Mouse (Mus musculus) cerebellum, adult 8-10 months (tissue): Measurements from ENCODE around the gene Prdm5.

Experiments used
- DNase-seq: peaks from one replicate; pipeline ENCODE4 v3.0.0; 2022

The Prdm5 gene

DNA sequence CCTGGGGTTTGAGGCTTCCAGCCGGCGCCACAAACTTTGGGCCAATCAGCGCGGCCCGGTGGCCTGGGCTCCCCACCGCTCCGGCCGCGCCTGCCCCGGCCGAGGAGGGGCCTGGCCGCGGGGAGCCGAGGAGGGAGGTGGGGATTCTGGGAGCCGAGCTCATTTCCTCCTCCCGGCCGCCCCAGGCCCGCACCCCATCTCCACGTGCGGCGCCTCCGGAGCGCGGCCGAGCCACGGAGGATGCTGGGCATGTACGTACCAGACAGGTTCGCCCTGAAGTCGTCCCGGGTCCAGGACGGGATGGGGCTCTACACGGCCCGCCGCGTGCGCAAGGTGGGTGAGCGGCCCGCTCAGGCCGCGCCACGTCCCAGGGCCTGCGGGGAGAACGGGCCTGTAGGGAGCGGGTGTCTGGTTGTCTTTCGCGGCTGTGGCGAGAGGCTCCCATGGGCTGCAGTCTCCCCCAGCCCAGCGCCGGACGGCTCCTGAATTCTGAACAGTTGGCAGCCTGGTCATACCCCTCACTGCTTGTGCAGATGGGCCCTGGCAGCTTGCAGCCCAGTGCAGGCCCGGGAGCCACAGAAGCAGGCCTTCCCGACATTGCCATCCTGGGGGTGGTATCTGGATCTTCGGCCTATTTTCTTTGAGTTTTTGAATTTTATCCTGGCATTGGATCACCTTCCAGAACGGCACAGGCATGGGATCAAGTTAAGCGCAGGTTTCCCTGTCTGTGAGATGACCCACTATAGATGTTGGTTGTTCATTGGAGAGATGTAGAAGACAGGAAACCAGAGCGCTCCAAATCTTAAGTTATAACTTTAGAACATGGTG, at the start of gene Prdm5:
Gene Prdm5, plus strand, starts transcription at position 128 of the 828 bp plus-strand sequence.
- peak; percentile 51 for DNase-seq

DNA sequence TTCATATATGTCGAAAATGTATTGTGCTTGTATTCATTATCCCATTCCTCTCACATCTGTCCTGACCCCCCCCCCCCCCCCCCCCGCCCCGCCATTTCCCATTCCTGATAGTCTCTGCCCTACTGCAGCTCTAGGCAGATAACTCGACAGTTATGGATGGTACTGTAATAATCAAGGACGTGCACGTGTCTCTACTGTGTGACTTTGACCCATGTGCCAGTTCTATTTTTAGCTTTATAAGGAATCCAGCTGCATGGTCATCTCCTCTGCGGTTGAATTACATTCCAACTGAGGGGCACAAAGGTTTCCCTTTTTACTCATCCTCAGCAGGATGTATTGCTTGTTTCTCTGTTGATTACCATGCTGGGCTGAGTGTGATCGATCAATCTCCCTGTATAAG, 39.3 kb upstream of the Prdm5 start:
- no peak for DNase-seq

DNA sequence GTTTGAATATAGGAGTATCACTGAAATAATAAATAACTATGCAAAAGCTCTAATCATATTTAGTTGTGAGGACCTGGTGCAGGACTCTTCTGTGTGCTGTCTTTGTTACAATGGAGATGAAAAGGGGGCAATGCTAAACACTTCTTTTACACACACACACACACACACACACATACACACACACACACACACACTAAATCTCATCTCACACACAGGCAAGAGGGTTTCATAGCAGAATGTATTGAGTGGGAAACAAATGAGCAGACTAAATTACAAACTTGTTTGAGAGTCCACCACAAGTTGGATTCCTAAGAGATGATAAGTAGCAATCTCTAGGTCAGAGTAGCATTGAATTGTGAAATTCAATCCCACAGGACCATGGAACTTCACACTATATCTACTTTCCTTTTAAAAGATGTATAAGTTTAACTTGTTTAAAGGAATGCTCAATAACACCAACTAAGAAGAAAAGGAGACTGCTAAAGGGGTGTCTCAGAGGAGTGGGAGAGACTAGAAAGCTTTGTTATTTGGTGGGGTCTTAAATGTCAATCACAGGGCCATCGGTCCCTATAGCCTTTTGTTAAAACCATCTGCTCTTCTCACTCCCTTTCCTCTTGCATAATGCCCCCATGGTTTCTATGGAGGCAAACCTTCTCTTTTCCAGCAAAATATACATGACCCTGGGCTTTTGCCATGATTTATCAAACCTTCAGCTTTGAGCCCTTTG, 35.5 kb upstream of the Prdm5 start:
- DNase-seq: no peak

DNA sequence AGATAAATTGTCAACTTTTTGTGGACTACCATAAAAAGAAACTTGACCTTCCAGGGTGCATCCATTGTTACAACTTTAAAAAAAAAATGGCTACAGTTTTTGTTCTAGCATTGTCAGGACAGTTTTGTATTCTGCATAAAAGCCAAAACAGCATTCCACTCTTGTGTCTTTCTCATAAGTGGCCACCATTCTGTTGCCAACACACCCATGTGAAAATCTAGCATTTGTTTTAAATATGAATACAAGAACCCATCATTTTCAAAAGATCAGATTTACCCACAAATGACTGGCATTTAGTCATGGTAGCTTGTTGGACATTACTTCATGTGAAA, 35.0 kb upstream of the Prdm5 start:
- no peak for DNase-seq

DNA sequence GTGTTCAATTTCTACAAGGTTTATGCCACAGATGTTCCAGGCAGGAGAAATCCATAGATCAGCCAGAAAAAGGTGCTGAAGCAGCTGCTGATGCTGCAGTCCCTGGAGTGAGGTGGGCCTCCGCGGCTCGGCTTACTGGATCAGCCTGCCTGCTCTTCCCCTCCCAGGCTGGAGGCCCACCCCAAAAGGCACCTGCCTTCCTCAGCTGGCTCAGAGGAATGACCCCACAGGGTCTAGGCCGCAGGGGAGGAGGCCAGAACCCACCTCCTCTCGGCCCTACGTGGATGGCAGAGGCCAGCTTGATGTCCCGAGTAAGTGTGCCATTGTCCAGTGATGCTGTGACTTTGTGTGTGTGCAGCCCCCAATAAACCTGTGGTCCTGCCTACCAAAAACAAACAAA, 20.6 kb upstream of the Prdm5 start:
- no peak for DNase-seq

DNA sequence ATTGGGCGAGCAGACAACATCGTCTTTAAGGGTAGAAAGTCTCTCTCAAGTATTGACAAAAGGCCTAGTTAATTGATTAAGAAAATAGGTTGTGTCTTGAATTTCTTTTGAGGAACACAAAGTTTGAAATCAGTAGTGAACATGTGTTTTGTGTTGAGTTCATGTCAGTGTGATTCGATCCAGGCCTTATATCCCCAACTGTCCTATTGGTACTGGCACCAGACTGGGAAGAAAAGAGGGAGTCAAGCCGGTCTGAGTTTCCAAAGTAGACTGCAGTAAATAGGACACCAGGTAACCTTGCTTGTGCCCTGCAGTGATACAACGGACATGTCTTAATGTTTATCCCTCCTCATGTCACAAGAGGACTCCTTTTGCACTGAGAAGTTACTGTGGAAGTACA, 19.6 kb upstream of the Prdm5 start:
- no peak for DNase-seq

DNA sequence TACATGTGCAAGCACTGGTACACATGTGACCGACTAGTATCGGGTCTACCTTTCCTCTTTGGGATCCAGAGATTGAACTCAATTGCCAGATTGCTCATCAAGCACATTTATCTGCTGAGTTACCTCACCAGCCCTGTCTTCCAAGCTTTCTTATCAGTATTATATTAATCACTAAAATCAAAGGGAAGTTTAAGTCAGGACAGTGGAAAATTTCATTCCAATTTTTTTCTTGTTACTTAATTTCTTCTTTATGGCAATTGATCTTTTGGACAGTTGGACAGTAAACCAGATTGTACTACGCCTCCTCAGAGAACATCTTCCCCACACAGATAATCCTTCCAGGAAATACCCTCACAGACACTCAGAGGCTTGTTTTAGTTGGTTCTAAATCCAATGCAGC, 18.7 kb upstream of the Prdm5 start:
- no peak for DNase-seq

DNA sequence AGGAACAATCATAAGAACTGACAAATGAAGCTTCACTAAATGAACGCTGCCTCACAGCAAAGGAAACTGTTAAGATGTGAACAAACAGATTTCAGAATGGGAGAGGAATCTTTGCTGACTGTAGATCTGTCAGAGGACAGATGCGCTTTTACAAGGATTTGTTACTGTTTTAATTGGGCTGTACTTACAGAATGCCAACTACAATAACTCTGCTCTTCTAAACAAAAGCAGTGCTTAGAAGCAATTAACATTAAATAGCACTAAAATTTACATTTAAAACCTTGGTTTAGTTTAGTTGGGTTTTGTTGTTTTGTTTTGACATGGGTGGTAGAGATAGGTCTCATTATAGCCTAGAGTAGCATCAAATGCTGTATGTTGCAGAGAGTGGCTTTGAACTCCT, 14.3 kb upstream of the Prdm5 start:
- DNase-seq: no peak

DNA sequence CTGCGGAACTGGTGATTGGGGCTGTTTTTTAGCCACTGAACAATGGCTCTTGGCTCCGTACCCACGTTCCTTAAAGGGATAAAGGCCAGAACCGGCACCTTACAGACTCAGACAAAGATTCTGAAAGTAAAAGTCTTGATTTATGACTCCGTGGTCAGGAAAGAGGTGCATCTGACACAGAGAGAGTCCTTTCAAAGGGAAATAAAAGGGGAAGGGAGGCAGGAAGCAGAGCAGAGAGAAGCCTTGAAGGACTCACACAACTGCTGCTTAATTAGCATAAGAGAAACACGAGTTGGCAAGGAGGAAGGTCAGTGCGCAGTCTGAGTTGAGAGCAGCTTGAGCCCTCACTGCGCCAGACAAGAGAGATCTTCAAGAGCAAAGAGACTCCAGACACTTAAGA, 13.7 kb upstream of the Prdm5 start:
- DNase-seq: no peak

DNA sequence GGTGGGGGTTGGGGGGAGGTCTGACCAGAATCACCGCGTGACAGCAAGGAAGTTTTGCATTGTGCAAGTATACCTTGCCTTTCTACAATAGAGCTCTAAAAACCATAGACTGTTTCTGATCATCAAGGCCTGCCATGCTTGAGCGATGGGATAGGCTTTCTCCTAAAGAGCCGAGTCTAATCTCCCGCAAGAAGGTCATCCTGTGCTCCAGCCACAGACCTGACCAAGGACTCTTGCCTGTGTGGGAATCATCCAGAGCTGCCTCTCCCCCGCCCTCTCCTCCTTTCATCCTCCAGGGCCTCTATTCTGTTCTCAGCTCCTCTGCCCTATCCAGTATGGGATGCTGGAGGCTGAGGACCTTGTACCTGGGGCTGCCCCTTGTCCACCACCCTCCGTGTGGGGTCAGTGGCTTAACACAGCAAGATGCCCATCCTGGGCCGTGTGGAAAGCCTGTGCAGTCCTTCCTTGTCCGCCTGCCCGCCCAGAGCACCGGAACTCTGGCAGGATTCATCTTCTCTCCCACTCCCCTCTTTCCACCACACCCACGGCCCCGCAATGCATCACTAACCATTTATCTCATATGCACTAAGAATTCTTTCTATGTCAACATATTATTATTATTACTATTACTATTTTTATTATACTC, 12.9 kb upstream of the Prdm5 start:
- DNase-seq: no peak

DNA sequence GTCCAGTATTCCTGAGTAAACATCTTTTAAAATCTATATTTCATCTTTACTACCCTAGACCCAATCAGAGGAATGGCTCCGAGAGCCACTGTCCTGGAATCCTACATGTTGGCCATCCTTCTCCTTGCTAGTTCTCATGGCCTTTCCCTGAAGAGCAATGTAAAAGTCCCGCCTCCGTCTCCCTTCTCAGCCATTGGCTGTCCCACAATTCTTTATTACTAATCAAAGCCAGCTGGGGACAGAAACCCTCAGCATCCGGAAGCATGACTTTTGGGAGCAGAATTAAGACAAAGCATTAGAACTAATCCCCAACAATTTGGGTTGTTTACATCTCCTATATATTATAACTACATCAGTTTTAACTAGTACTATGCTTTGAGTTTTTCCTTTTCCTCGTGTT, 10.9 kb upstream of the Prdm5 start:
- no peak for DNase-seq

DNA sequence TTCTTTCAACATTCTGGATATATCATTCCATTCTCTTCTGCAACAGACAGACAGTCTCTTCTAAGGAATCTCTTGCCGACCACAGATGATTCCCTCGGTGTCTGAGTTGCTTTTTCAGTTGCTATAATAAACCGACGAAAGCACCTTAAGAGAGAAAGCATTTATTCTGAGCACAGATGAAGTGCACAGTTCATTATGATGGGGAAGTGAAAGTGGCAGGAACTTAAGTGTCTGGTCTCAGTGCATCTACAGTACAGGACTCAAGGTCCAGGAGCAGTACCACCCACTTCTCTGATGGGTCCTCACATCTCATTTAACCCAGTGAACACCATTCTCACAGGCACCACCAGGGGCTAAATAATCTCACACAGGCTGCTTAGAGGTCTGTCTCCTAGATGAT, 5.2 kb upstream of the Prdm5 start:
- DNase-seq: no peak

DNA sequence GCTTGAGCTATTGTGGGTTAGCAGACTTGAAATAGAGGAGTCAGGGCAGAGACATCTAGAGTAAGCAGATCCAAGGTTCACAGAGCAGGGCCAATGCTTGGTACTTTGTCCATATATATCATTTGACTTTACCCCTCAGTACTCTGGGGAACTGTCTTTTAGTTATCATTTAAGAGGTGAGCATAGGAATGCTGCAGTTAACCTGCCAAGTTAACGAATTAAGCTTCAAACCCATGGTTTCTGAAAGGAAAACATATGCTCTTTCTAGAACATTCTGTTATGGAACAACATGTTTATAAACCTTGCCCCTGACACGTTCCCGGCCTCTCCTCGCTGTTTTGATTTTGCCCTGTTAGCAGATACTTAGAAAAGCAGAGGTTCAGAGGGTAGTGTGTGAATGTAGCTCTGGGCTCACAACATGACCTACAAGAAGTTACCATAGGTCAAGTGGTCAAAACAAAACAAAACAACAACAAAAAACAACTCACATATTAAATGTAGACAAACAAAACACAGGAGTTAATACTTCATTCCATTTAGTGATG, 973 bp downstream of the Prdm5 start:
- no peak for DNase-seq

DNA sequence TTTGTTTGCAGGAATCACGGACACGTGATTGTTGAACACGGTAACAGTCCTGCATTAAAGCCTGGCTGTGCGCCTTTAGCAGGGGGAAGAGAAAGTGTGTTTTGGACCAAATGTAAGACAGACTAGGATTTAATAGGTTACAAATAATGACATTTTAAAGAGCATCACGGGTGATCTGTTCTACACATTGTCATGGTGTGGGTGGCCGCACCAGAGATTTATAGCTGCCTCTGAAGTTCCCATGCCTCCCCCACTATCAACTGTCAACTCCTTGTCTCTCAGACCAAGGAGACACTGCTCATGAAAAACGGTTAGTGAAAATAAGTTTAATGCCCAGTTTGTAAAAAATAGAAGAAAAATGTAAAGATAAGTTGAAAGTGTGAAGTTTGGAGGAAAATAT, 2.7 kb downstream of the Prdm5 start:
- DNase-seq: no peak

DNA sequence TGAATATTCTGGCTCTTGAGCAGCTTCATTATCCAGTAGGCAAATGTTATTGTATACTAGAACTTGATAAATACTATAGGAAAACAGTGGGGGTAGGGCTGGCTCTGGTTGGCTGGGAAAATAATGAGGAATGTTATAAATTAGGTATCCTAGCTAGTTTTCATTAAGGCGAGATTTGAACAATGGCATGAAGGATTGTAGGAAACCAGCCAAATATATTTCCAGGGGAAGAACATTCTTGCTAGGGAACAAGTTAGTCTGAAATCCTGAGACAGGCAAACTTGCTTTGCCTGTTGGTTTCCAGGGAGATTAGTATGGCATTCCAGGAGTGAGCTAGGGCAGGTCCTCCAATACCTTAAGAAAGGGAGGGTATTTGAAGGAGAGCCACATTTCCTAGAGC, 4.9 kb downstream of the Prdm5 start:
- no peak for DNase-seq

DNA sequence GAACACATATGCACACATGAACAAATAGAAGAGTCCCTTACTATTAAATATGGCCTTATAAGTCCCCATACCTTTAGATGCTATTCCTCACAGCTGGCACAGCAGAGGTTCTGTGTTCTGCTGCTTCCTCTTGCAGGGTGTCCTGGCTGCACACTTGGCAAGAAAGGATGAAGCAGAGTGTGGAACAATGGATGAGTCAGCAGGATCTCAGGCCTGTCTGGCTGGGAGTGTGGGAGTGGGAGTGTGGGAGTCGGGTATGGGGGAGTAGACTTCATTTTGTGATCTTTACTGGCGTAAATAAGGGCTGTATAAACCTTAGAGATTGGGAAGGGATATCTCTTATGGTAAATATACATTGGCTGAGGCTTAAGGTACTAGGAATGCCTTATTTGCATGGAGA, 14.1 kb downstream of the Prdm5 start:
- DNase-seq: no peak

DNA sequence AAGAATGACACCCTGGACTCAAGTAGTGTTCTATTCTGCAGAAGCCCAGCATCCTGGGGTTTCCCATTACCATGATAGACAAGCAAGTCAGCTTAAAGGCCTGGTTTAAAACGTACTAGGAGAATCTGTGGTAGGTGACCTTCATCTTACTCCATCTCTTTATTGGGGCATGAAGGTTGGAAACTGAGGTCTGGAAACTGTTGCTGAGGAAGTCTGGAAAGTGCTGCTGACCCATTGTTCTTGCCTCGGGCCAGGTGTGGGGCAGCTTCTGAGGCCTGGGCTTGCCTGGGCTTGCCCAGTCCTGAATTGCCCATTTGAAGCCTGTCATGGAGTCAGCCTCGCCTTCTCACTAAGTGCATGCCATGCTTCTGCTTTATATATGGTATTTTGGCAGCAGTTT, 17.8 kb downstream of the Prdm5 start:
- DNase-seq: no peak

DNA sequence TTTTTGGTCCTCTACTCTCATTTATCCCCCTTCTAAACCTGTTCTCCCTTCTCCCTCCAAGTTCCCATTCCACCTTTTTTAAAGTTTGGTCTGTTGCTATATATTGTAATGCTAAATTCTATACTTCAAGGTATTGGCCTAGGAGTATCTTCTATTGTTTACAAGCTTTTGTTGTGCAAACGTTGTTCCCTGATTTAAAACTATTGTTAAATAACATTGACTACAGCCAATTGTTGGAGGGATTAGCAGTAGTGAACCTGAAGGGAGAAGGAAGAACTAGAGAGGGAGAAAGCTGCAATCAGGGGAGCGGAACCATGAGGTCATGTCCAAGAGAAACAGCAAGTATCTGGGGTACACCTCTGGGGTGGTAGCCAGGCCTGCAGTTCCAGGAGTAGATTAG, 18.5 kb downstream of the Prdm5 start:
- no peak for DNase-seq

DNA sequence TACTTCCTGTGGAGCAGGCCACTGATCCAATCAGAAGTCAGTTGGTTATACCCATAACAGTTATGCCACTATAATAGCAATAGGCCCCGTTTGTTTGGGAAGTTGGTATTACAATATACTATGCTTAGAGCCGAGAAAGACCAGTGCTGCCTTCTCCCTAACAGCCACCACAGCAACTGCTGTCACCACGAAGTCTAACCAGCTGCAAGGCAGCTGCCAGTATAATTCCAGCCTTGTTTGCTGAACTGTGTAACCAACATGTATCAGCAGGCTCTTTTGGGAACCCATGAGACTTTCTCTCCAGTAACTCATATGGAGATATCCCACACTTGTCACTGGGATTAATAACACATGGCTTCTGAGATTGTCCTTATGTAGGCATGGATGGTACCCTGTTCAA, 19.6 kb downstream of the Prdm5 start:
- DNase-seq: no peak

DNA sequence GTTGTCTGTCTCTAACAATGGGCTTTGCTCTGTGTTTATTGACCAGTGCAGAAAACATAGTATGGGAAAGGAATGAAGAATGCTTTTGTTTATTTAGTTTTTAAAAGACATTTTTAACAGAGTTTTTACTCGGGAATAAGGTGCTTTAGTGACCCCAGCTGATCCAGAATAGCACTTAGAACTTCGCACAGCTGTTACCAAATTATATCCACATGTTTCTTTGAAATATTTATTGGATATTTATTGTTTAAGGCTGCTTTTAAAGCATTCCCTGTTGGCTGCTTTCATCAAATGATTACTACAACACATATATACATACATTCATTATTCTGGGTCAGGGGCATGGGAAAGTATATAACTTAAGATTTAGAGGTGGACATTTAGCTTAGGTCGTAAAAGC, 32.9 kb downstream of the Prdm5 start:
- DNase-seq: no peak

DNA sequence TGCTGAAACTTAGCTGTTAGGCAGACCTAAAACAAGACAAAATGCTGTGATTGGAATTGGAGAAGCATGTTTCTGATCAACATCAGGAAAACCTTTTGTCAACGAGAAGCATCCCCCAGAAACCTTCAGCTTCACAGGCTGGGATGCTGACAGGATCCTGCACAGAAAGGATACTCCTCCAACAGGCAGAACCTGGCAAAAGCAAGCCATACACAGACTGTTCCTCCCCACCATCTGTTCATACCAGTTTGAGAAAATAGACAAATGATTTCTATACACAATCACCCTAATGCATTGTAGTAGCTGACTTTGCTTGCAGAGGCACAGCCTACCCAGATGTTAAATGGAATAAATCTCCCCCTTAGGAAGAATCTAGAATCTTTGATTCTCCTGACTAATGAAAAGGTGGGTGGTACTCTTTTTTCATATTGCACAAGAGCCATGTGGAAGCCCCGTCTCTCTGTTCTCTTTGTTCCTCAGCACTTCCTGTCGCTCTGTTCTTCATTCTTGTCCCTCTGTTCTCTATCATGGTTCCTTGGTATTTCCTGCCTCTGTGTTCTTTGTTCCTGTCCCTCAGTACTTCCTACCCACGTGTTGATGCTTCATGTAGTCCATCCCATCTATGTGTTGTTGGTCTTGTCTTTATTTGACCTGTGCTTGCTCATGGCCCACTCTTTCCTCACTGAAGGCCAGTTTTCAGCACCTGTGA, 39.4 kb downstream of the Prdm5 start:
- peak; percentile 23 for DNase-seq

DNA sequence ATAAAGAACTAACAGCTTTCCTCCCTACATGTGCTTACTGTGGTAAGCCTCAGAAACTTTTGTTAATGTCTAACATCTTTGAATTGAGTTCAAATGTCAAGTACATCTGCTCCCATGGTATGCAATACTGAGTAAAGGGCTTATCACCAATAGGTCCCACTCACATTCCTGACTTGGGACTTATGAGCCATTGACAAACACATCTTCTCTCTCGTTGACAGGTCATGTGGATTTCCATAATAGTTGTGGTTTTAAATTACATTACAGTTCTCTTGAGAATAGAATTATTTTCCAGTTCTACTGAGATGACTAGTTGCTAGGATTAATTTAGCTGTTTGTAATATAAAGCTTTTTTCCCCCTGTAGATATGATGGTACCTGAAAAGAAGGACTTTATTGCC, 49.9 kb downstream of the Prdm5 start:
- no peak for DNase-seq

DNA sequence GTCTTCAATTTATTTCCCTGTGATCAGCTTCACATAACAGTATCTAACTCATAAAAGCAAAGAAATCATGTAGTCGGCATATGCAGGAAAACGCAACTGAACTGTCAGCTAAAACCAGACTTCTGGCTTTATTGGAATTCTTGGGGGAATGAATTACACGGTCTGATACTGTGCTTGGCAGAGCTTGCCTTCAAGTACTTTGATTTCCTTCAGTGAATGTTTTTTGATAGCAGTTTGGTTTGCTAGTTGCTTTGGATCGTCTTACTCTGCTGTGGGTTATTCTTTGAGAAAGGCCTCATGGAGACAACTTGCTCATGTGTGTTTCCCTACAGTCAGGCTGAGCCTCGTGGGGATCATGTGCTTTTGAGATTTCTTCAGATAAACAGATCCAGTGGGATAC, 52.7 kb downstream of the Prdm5 start:
- DNase-seq: no peak
